10 mouse cellular contexts compared by ENCODE assay signal in the genomic region with DNA sequence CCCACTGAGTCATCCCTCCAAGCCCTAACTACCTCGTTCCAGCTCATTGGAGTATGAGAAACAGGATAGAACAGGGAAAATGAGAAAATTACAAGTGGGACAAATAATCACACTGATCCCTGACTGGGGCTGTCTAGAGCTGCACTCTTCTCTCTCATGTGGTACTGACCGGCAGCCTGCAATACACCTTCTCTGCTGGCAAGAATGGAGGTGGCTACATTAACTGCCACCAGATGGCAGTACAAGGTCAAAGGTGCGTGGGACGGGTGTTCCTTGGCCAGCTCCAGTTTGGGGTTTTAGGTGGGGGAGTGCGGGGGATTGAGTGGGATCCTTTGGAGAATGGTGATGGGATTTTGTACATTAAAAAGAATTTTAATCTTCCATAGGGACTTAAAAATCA. TPM values are rescaled to one million over a fixed set of nuclear protein-coding genes. Genes with fewer than 3 reads are reported as not detected.
DNase-seq lines count a peak whose midpoint lies in the region; ATAC-seq and TF ChIP-seq lines count a peak whose summit lies in the region.
"Had no signal": no experiment of that assay in that cellular context is flagged by ENCODE, and none has a peak within 500 bp of the region (broad histone marks: within the 10 kb centered on the region; RNA-seq: fewer than 3 reads in every experiment).

No protein-coding gene starts in this region.

- ATAC-seq in hindbrain, postnatal 0 days, result peak; percentile 58
- ATAC-seq in liver, embryonic 11.5 days (replicated peaks; ENCODE audit: low FRiP score), result peak; percentile 39; the same call in 1 of the 2 replicates

- no peak overlapping the region for H3K4me2 ChIP-seq in hindbrain, postnatal 0 days (ENCODE audit: low read depth, low read length)
- no peak overlapping the region for H3K4me2 ChIP-seq in liver, embryonic 11.5 days
- H3K4me2 ChIP-seq: embryonic facial prominence, embryonic 12.5 days; liver, embryonic 15.5 days had no signal

- H3K4me3 ChIP-seq in forebrain, embryonic 10.5 days, result no peak overlapping the region
- H3K4me3 ChIP-seq in hindbrain, postnatal 0 days (ENCODE audit: low read length), result no peak overlapping the region
- H3K4me3 ChIP-seq in liver, embryonic 11.5 days (ENCODE audit: low read depth, low read length), result no peak overlapping the region
- H3K4me3 ChIP-seq: embryonic facial prominence, embryonic 12.5 days; liver, embryonic 15.5 days had no signal

- no peak overlapping the region for H3K27ac ChIP-seq in forebrain, embryonic 10.5 days
- no peak overlapping the region for H3K27ac ChIP-seq in hindbrain, postnatal 0 days
- H3K27ac ChIP-seq in liver, embryonic 11.5 days (ENCODE audit: low read depth, low read length), result no peak overlapping the region
- H3K27ac ChIP-seq: embryonic facial prominence, embryonic 12.5 days; liver, embryonic 15.5 days had no signal

- 12% methylated on average over 5 of the region's 5 CpGs for WGBS in forebrain, embryonic 10.5 days
- WGBS in hindbrain, postnatal 0 days, result 12% methylated on average over 5 of the region's 5 CpGs
- WGBS in liver, embryonic 11.5 days, result 14% methylated on average over 5 of the region's 5 CpGs

- H3K36me3 ChIP-seq in forebrain, embryonic 10.5 days (replicated peaks), result no peaks in the 10 kb centered on the region
- H3K36me3 ChIP-seq in hindbrain, postnatal 0 days (ENCODE audit: insufficient read depth, low read length), result no peaks in the 10 kb centered on the region
- H3K36me3 ChIP-seq in liver, embryonic 11.5 days (ENCODE audit: control insufficient read depth, insufficient read depth, low read length), result no peaks in the 10 kb centered on the region
- H3K36me3 ChIP-seq: embryonic facial prominence, embryonic 12.5 days; liver, embryonic 15.5 days had no signal

- DNase-seq in ovary, postnatal 36 days (ENCODE audit: low spot score), result peak; percentile 34
- no peak for DNase-seq in ovary, adult 18-20 months (ENCODE audit: low spot score)
- peak; percentile 67 for DNase-seq in brain, adult 2 months (ENCODE audit: low read depth, low spot score)
- DNase-seq in forebrain, embryonic 10.5 days (ENCODE audit: extremely low spot score, low spot score), result peak; percentile 66
- peak; percentile 64 for DNase-seq in hindbrain, postnatal 0 days (ENCODE audit: low spot score)
- peak; percentile 47 for DNase-seq in liver, embryonic 11.5 days (ENCODE audit: low spot score)
- DNase-seq in natural killer cell, adult 2 months (ENCODE audit: low spot score in 2 of 2), result peak; percentile 11 to 35
- peak; percentile 82 for DNase-seq in thymus, postnatal 14 days

- H3K27me3 ChIP-seq in forebrain, embryonic 10.5 days (ENCODE audit: poor library complexity, severe bottlenecking), result no peaks in the 10 kb centered on the region
- H3K27me3 ChIP-seq in hindbrain, postnatal 0 days (ENCODE audit: insufficient read depth, low read length), result no peaks in the 10 kb centered on the region
- H3K27me3 ChIP-seq in liver, embryonic 11.5 days (replicated peaks; ENCODE audit: control insufficient read depth, insufficient read depth, low read length), result no peaks in the 10 kb centered on the region
- H3K27me3 ChIP-seq: embryonic facial prominence, embryonic 12.5 days; liver, embryonic 15.5 days had no signal

- H3K9me3 ChIP-seq in forebrain, embryonic 10.5 days, result no peaks in the 10 kb centered on the region
- no peaks in the 10 kb centered on the region for H3K9me3 ChIP-seq in hindbrain, postnatal 0 days (ENCODE audit: low read length)
- no peaks in the 10 kb centered on the region for H3K9me3 ChIP-seq in liver, embryonic 11.5 days (ENCODE audit: control insufficient read depth, low read length)
- H3K9me3 ChIP-seq: embryonic facial prominence, embryonic 12.5 days; liver, embryonic 15.5 days had no signal

- H3K4me1 ChIP-seq in forebrain, embryonic 10.5 days, result peaks cover 6% of the 10 kb centered on the region
- H3K4me1 ChIP-seq in hindbrain, postnatal 0 days (ENCODE audit: insufficient read depth, low read length), result no peaks in the 10 kb centered on the region
- H3K4me1 ChIP-seq in liver, embryonic 11.5 days (replicated peaks; ENCODE audit: control insufficient read depth, insufficient read depth, low read length), result no peaks in the 10 kb centered on the region; the same call in 1 of the 2 replicates
- H3K4me1 ChIP-seq: embryonic facial prominence, embryonic 12.5 days had no signal

- H3K9ac ChIP-seq in hindbrain, postnatal 0 days (replicated peaks; ENCODE audit: low read length), result no peak overlapping the region
- no peak overlapping the region for H3K9ac ChIP-seq in liver, embryonic 11.5 days (ENCODE audit: low read depth, low read length)
- H3K9ac ChIP-seq: embryonic facial prominence, embryonic 12.5 days; liver, embryonic 15.5 days had no signal

- peak; percentile 86 for TF ChIP-seq CTCF in hindbrain, postnatal 0 days (IDR thresholded peaks at IDR 0.05; ENCODE audit: low read depth)

RNA-seq across cellular contexts. Expression of gene Thnsl2, which starts 5.3 kb away (rescaled TPM):
- polyA plus RNA-seq in forebrain, embryonic 10.5 days (2016; fragmentation: Nextera tagmentation; extraction: Ambion mirVana), result 4.3 and 4.7 TPM in 2 replicates
- total RNA-seq in hindbrain, postnatal 0 days (2014; rRNA removed), result 4.9 and 10.2 TPM in 2 replicates
- polyA plus RNA-seq in hindbrain, postnatal 0 days (2015; fragmentation: Nextera tagmentation; extraction: Ambion mirVana), result 6.6 and 6.8 TPM in 2 replicates
- 5.8 and 7.6 TPM in 2 replicates for polyA plus RNA-seq in liver, embryonic 11.5 days (2014; fragmentation: Nextera tagmentation; extraction: Ambion mirVana)

RNA-seq across cellular contexts. Expression of gene Fabp1, which starts 50.1 kb away (rescaled TPM):
- polyA plus RNA-seq in forebrain, embryonic 10.5 days (2016; fragmentation: Nextera tagmentation; extraction: Ambion mirVana), result not detected in 2 replicates
- total RNA-seq in hindbrain, postnatal 0 days (2014; rRNA removed), result not detected in 2 replicates
- not detected in 2 replicates for polyA plus RNA-seq in hindbrain, postnatal 0 days (2015; fragmentation: Nextera tagmentation; extraction: Ambion mirVana)
- polyA plus RNA-seq in liver, embryonic 11.5 days (2014; fragmentation: Nextera tagmentation; extraction: Ambion mirVana), result 59.9 and 63.9 TPM in 2 replicates
- polyA plus RNA-seq: embryonic facial prominence, embryonic 12.5 days had no signal

Comparison
In these comparisons a context has a peak if more than half of its experiments do, and no peak if none do; other contexts are left out.
1. RNA of gene Fabp1, which starts 50.1 kb away (polyA plus RNA-seq): 59.9 to 63.9 TPM in liver, embryonic 11.5 days; not detected in forebrain, embryonic 10.5 days and not detected in hindbrain, postnatal 0 days; every median in the first group is over 10 times any median in the second.